Mouse (Mus musculus): ENCODE data around the gene Defa34. TPM values are rescaled to one million over a fixed set of nuclear protein-coding genes. Genes with fewer than 3 reads are reported as not detected.
"Not testable (repeated sequence)": the region's sequence is repeated elsewhere in the genome, so short reads cannot be mapped to it uniquely, and the experiment has no call there.

Gene Defa34
- not detected in 2 replicates for polyA plus RNA-seq (2012; rRNA removed)

DNA sequence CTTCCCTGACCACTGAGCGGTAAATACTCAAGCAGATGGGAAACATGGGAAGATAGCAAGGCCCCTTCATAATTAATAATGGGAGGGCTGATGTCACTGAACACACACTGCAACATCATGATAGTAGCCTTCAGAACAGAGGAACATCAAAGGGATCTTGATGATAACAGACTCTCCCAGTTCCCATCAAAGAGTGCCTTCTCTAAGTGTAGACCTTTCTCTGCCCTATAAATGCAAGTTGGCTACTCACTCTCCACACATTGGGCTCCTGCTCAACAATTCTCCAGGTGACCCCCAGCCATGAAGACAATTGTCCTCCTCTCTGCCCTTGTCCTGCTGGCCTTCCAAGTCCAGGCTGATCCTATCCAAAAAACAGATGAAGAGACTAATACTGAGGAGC lies at the start of gene Defa34:
TSS of gene Defa34 (plus strand) at position 301 of the 400 bp plus-strand sequence.
- not testable (repeated sequence) for H3K4me3 ChIP-seq (replicated peaks; ENCODE audit: extremely low read depth, low read depth, low read length); H3K4me1 ChIP-seq (ENCODE audit: control insufficient read depth, insufficient read depth, low read length); DNase-seq
- 82% methylated on average over 1 of the region's 1 CpGs for WGBS

GRCm38 (mm10) chr8:21617883-21618282 lies 47.7 kb upstream of the Defa34 start, which contains the start of gene Defa26:
Defa26 (plus strand) TSS chr8:21618183.
- WGBS = 100% methylated on average over 1 of the region's 1 CpGs
- not testable (repeated sequence) for DNase-seq; H3K4me1 ChIP-seq (ENCODE audit: control insufficient read depth, insufficient read depth, low read length); H3K4me3 ChIP-seq (replicated peaks; ENCODE audit: extremely low read depth, low read depth, low read length)

DNA sequence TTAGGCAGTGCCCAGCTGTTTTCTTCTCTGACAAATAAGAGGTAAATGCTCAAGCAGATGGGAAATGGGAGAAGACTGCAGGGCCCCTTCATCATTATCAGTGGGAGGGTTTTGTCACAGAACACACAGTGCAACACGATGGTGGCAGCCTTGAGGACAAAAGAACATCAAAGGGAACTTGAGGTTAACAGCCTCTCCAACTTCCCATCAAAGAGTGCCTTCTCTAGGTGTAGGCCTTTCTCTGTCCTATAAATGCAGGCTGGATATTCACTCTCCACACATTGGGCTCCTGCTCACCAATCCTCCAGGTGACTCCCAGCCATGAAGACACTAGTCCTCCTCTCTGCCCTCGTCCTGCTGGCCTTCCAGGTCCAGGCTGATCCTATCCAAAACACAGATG lies 10.1 kb upstream of the Defa34 start, which contains the start of gene Defa17:
TSS of gene Defa17 (plus strand) at position 301 of the 400 bp plus-strand sequence.
- not testable (repeated sequence) for H3K4me1 ChIP-seq (ENCODE audit: control insufficient read depth, insufficient read depth, low read length); H3K4me3 ChIP-seq (replicated peaks; ENCODE audit: extremely low read depth, low read depth, low read length); DNase-seq
- WGBS = 40% methylated on average over 1 of the region's 2 CpGs

GRCm38 (mm10) chr8:21703545-21703944 lies 37.9 kb downstream of the Defa34 start, which contains the start of gene AY761184:
AY761184 (minus strand) TSS chr8:21703645.
- WGBS = 60% methylated on average over 2 of the region's 2 CpGs
- DNase-seq; H3K4me1 ChIP-seq (ENCODE audit: control insufficient read depth, insufficient read depth, low read length); H3K4me3 ChIP-seq (replicated peaks; ENCODE audit: extremely low read depth, low read depth, low read length): not testable (repeated sequence)

Other genes starting within 250 kb of the Defa34 start
- gene Defa36, start 238.4 kb upstream of the Defa34 start, polyA plus RNA-seq (2012; rRNA removed) = not detected in 2 replicates
- not detected in 2 replicates for gene Gm7849, start 209.2 kb upstream of the Defa34 start, polyA plus RNA-seq (2012; rRNA removed)
- gene Defa20, start 156.5 kb upstream of the Defa34 start, polyA plus RNA-seq (2012; rRNA removed) = not detected in 2 replicates
- not detected in 2 replicates for gene Defa32, start 136.8 kb upstream of the Defa34 start, polyA plus RNA-seq (2012; rRNA removed)
- not detected in 2 replicates for gene Defa37, start 100.4 kb upstream of the Defa34 start, polyA plus RNA-seq (2012; rRNA removed)
- gene Defa28, start 82.8 kb upstream of the Defa34 start, polyA plus RNA-seq (2012; rRNA removed) = not detected in 2 replicates
- not detected in 2 replicates for gene Gm7861, start 71.3 kb upstream of the Defa34 start, polyA plus RNA-seq (2012; rRNA removed)
- gene Defa26, start 47.6 kb upstream of the Defa34 start, polyA plus RNA-seq (2012; rRNA removed) = not detected in 2 replicates
- gene Defa17, start 10.0 kb upstream of the Defa34 start, polyA plus RNA-seq (2012; rRNA removed) = not detected in 2 replicates
- not detected in 2 replicates for gene AY761184, start 37.8 kb downstream of the Defa34 start, polyA plus RNA-seq (2012; rRNA removed)
- 0.45 TPM in 1 of 2 replicates, not detected in the other for gene Defa24, start 68.7 kb downstream of the Defa34 start, polyA plus RNA-seq (2012; rRNA removed)
- gene Defb50, start 157.7 kb downstream of the Defa34 start, polyA plus RNA-seq (2012; rRNA removed) = not detected in 2 replicates
- gene Defb2, start 174.1 kb downstream of the Defa34 start, polyA plus RNA-seq (2012; rRNA removed) = not detected in 2 replicates
- not detected in 2 replicates for gene Defb10, start 193.1 kb downstream of the Defa34 start, polyA plus RNA-seq (2012; rRNA removed)
- not detected in 2 replicates for gene Defb9, start 219.6 kb downstream of the Defa34 start, polyA plus RNA-seq (2012; rRNA removed)
- not detected in 2 replicates for gene Defb11, start 240.6 kb downstream of the Defa34 start, polyA plus RNA-seq (2012; rRNA removed)